Mouse (Mus musculus) layer of hippocampus, postnatal 25 days (tissue): ENCODE measurements around the gene 1700020D05Rik. TPM values are rescaled to one million over a fixed set of nuclear protein-coding genes. Genes with fewer than 3 reads are reported as not detected.

ENCODE experiments used
- DNase-seq, 2 experiments: peaks; one replicate each; pipeline ENCODE4 v3.0.0; 2022; ENCODE audit warnings: mixed read lengths in 2 of 2, low spot score in 1 of 2; ENCODE audit errors: extremely low spot score in 1 of 2
- total RNA-seq, 2 experiments: library from RNA; stranded (reverse); gene quantifications; 2 replicates each; pipeline ENCODE4 v1.2.3; 2021

Gene 1700020D05Rik
- total RNA-seq, 2 experiments from 2014 or later, result 4.5 to 9.2 TPM

- DNase-seq, result no peak
Measured at GRCm38 (mm10) chr19:5477004-5477667, 26.5 kb downstream of the 1700020D05Rik start.

- no peak for DNase-seq
Measured at GRCm38 (mm10) chr19:5475069-5475714, 28.4 kb downstream of the 1700020D05Rik start.

GRCm38 (mm10) chr19:5474281-5475068 lies 29.1 kb downstream of the 1700020D05Rik start:
- DNase-seq, result no peak

- DNase-seq, result peak; percentile 44 to 46
Measured at GRCm38 (mm10) chr19:5473720-5474119, 29.9 kb downstream of the 1700020D05Rik start, which contains the start of gene Efemp2. Gene Efemp2 (plus strand): TSS chr19:5473954.

GRCm38 (mm10) chr19:5472857-5473256 lies 30.7 kb downstream of the 1700020D05Rik start:
- DNase-seq, result no peak

- DNase-seq, result no peak
Measured at GRCm38 (mm10) chr19:5471846-5472245, 31.7 kb downstream of the 1700020D05Rik start.

- no peak for DNase-seq
Measured at GRCm38 (mm10) chr19:5468374-5468773, 35.2 kb downstream of the 1700020D05Rik start, which contains the start of gene Ctsw. Gene Ctsw (minus strand): TSS chr19:5468507.

- DNase-seq, result no peak
Measured at GRCm38 (mm10) chr19:5466916-5467500, 36.6 kb downstream of the 1700020D05Rik start.

GRCm38 (mm10) chr19:5465037-5465436 lies 38.5 kb downstream of the 1700020D05Rik start:
- DNase-seq, result no peak

- DNase-seq, result peak in 1 of 2 experiments; percentile 73
Measured at GRCm38 (mm10) chr19:5463791-5464562, 39.6 kb downstream of the 1700020D05Rik start.

- no peak for DNase-seq
Measured at GRCm38 (mm10) chr19:5463212-5463611, 40.4 kb downstream of the 1700020D05Rik start.

GRCm38 (mm10) chr19:5461411-5461810 lies 42.2 kb downstream of the 1700020D05Rik start:
- no peak for DNase-seq

- peak; percentile 79 to 81 for DNase-seq
Measured at GRCm38 (mm10) chr19:5460465-5460911, 43.1 kb downstream of the 1700020D05Rik start, which contains the start of gene Fibp. Gene Fibp (plus strand): TSS chr19:5460615.

- DNase-seq, result no peak
Measured at GRCm38 (mm10) chr19:5459896-5460295, 43.7 kb downstream of the 1700020D05Rik start.

- no peak for DNase-seq
Measured at GRCm38 (mm10) chr19:5459019-5459418, 44.6 kb downstream of the 1700020D05Rik start.

- no peak for DNase-seq
Measured at GRCm38 (mm10) chr19:5457746-5458442, 45.7 kb downstream of the 1700020D05Rik start, which contains the start of gene Ccdc85b. Gene Ccdc85b (minus strand): TSS chr19:5457894.

GRCm38 (mm10) chr19:5456922-5457745 lies 46.5 kb downstream of the 1700020D05Rik start:
- DNase-seq, result peak; percentile 89 to 96

GRCm38 (mm10) chr19:5456241-5456921 lies 47.2 kb downstream of the 1700020D05Rik start:
- no peak for DNase-seq
